ENCODE assay signal across 11 mouse cellular contexts in genomic region chr10:42091546-42092168, GRCm38 (mm10).
A peak's percentile ranks its signal among the peaks of the same experiment; 100 is the strongest.
DNase-seq lines count a peak whose midpoint lies in the region; ATAC-seq lines count a peak whose summit lies in the region.
"Had no signal": no experiment of that assay in that cellular context is flagged by ENCODE, and none has a peak within 500 bp of the region (broad histone marks: within the 10 kb centered on the region; RNA-seq: fewer than 3 reads in every experiment).

No protein-coding gene starts in this region.

- H3K9me3 ChIP-seq in forebrain, embryonic 11.5 days (ENCODE audit: control insufficient read depth, low read length) = no peaks in the 10 kb centered on the region
- no peaks in the 10 kb centered on the region for H3K9me3 ChIP-seq in forebrain, embryonic 12.5 days
- no peaks in the 10 kb centered on the region for H3K9me3 ChIP-seq in hindbrain, embryonic 13.5 days
- no peaks in the 10 kb centered on the region for H3K9me3 ChIP-seq in hindbrain, embryonic 11.5 days (ENCODE audit: control insufficient read depth, low read length)
- H3K9me3 ChIP-seq: embryonic facial prominence, embryonic 15.5 days had no signal

- H3K4me1 ChIP-seq in forebrain, embryonic 11.5 days (replicated peaks; ENCODE audit: control insufficient read depth, insufficient read depth, low read length) = no peaks in the 10 kb centered on the region; the same call in 1 of the 2 replicates
- peaks cover 17% of the 10 kb centered on the region for H3K4me1 ChIP-seq in forebrain, embryonic 12.5 days
- peaks cover 26% of the 10 kb centered on the region for H3K4me1 ChIP-seq in hindbrain, embryonic 13.5 days (replicated peaks)
- H3K4me1 ChIP-seq in hindbrain, embryonic 11.5 days (replicated peaks; ENCODE audit: control insufficient read depth, insufficient read depth, low read length) = no peaks in the 10 kb centered on the region

- peak; percentile 32 for DNase-seq in forebrain, embryonic 11.5 days (ENCODE audit: low spot score)
- no peak for DNase-seq in hindbrain, embryonic 11.5 days (ENCODE audit: low spot score)
- DNase-seq in Muller cell, postnatal 12 days (ENCODE audit: inconsistent ontology term) = peak; percentile 37
- DNase-seq in layer of hippocampus, adult 11-12 months (ENCODE audit: low spot score) = no peak
- DNase-seq in neural tube, embryonic 10.5 days (ENCODE audit: extremely low spot score, low spot score) = no peak
- DNase-seq: forebrain, postnatal 0 days; right cerebral cortex, postnatal 25 days had no signal

- no peak overlapping the region for H3K4me2 ChIP-seq in forebrain, embryonic 11.5 days (ENCODE audit: low read depth, low read length, severe bottlenecking)
- no peak overlapping the region for H3K4me2 ChIP-seq in forebrain, embryonic 12.5 days
- H3K4me2 ChIP-seq in hindbrain, embryonic 13.5 days = no peak overlapping the region
- no peak overlapping the region for H3K4me2 ChIP-seq in hindbrain, embryonic 11.5 days (replicated peaks; ENCODE audit: low read depth, low read length)
- H3K4me2 ChIP-seq: embryonic facial prominence, embryonic 15.5 days had no signal

- H3K9ac ChIP-seq in forebrain, embryonic 11.5 days (ENCODE audit: low read length) = no peak overlapping the region
- no peak overlapping the region for H3K9ac ChIP-seq in forebrain, embryonic 12.5 days
- no peak overlapping the region for H3K9ac ChIP-seq in hindbrain, embryonic 13.5 days
- H3K9ac ChIP-seq in hindbrain, embryonic 11.5 days (ENCODE audit: low read depth, low read length) = no peak overlapping the region
- H3K9ac ChIP-seq: embryonic facial prominence, embryonic 15.5 days; forebrain, postnatal 0 days had no signal

- H3K36me3 ChIP-seq in forebrain, embryonic 11.5 days (ENCODE audit: control insufficient read depth, insufficient read depth, low read length) = no peaks in the 10 kb centered on the region
- no peaks in the 10 kb centered on the region for H3K36me3 ChIP-seq in forebrain, embryonic 12.5 days (replicated peaks)
- no peaks in the 10 kb centered on the region for H3K36me3 ChIP-seq in hindbrain, embryonic 13.5 days
- H3K36me3 ChIP-seq in hindbrain, embryonic 11.5 days (ENCODE audit: control insufficient read depth, insufficient read depth, low read length) = no peaks in the 10 kb centered on the region
- H3K36me3 ChIP-seq: embryonic facial prominence, embryonic 15.5 days had no signal

- ATAC-seq in forebrain, embryonic 11.5 days (replicated peaks; ENCODE audit: low FRiP score) = no peak
- no peak for ATAC-seq in forebrain, embryonic 12.5 days (ENCODE audit: low FRiP score)
- no peak for ATAC-seq in hindbrain, embryonic 13.5 days (ENCODE audit: low FRiP score)
- no peak for ATAC-seq in hindbrain, embryonic 11.5 days (ENCODE audit: low FRiP score)
- peak; percentile 47 for ATAC-seq in megakaryocyte progenitor cell, adult 5-6 weeks (replicated peaks; ENCODE audit: poor library complexity)
- ATAC-seq: forebrain, postnatal 0 days had no signal

- H3K27me3 ChIP-seq in forebrain, embryonic 11.5 days (ENCODE audit: control insufficient read depth, insufficient read depth, low read length) = no peaks in the 10 kb centered on the region; the same call in 1 of the 2 replicates
- H3K27me3 ChIP-seq in forebrain, embryonic 12.5 days = peaks cover 31% of the 10 kb centered on the region
- H3K27me3 ChIP-seq in hindbrain, embryonic 13.5 days = no peaks in the 10 kb centered on the region
- no peaks in the 10 kb centered on the region for H3K27me3 ChIP-seq in hindbrain, embryonic 11.5 days (ENCODE audit: control insufficient read depth, insufficient read depth, low read length)
- H3K27me3 ChIP-seq: embryonic facial prominence, embryonic 15.5 days had no signal

- H3K27ac ChIP-seq in forebrain, embryonic 11.5 days (ENCODE audit: low read depth, low read length) = no peak overlapping the region
- H3K27ac ChIP-seq in forebrain, embryonic 12.5 days = no peak overlapping the region
- H3K27ac ChIP-seq in hindbrain, embryonic 13.5 days = 0 out of 2 replicates have a peak overlapping the region, but pooled peaks have one; percentile 30
- H3K27ac ChIP-seq in hindbrain, embryonic 11.5 days (ENCODE audit: low read depth, low read length) = no peak overlapping the region
- H3K27ac ChIP-seq: embryonic facial prominence, embryonic 15.5 days had no signal

- no peak overlapping the region for H3K4me3 ChIP-seq in forebrain, embryonic 11.5 days (ENCODE audit: low read depth, low read length)
- H3K4me3 ChIP-seq in forebrain, embryonic 12.5 days (replicated peaks) = no peak overlapping the region
- no peak overlapping the region for H3K4me3 ChIP-seq in hindbrain, embryonic 13.5 days
- no peak overlapping the region for H3K4me3 ChIP-seq in hindbrain, embryonic 11.5 days (ENCODE audit: low read depth, low read length)
- H3K4me3 ChIP-seq: embryonic facial prominence, embryonic 15.5 days had no signal

- WGBS in forebrain, embryonic 11.5 days = 87% methylated on average over 11 of the region's 11 CpGs
- WGBS in forebrain, embryonic 12.5 days = 82% methylated on average over 11 of the region's 11 CpGs
- 77% methylated on average over 11 of the region's 11 CpGs for WGBS in hindbrain, embryonic 13.5 days
- 80% methylated on average over 11 of the region's 11 CpGs for WGBS in hindbrain, embryonic 11.5 days

Comparison
In these comparisons a context has a peak if more than half of its experiments do, and no peak if none do; other contexts are left out.
1. DNase-seq: peak in forebrain, embryonic 11.5 days (single experiment) and Muller cell, postnatal 12 days (single experiment); none in hindbrain, embryonic 11.5 days (single experiment), layer of hippocampus, adult 11-12 months (single experiment) and neural tube, embryonic 10.5 days (single experiment).